Mouse (Mus musculus): ENCODE measurements at regions not wholly inside any gene's neighbourhood (a gene's known extent, or its start where the extent isn't known, plus 50 kb on each side); places are given as distances from the start of the nearest gene placed in this dataset.

DNA sequence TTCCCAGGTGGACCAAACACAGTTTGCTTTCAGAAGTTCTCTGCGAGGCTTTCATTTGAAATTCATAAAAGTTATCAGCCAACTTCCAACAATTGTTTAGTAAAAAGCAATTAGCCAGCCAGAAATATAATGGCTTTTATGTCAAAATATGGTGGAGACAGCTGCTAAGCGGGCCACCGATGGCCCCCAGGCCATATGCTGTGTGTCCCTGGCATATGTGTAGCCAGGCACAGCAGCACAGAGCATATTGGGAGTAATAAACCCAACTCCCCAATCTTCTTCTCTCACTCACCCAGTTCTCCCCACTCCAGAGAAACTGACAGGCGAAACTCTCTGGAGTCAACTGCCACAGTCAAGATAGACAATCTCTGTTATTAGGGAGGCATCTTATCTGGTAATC, 137.5 kb upstream of the Sel1l start:
- DNase-seq (ENCODE audit: low spot score): no peak

DNA sequence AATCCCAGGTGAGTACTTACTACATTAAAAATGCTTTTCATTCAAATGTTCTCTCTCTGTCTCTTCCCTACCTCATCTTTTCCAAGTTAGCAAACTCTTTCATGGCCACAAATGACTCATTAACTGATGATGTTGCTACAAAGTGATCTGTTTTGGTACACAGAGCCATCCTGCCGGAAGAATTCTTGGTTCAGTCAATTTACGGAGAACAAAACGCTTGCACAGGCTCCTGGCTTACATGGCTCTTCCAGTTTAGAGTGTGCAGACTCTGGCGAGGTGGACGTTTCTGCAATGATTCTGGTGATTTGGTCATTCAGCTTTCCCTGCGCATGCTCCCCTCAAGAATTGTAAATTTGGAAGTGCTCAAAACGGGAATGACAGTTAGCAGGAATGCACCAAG, 131.4 kb upstream of the Sel1l start:
- DNase-seq (ENCODE audit: low spot score): no peak

DNA sequence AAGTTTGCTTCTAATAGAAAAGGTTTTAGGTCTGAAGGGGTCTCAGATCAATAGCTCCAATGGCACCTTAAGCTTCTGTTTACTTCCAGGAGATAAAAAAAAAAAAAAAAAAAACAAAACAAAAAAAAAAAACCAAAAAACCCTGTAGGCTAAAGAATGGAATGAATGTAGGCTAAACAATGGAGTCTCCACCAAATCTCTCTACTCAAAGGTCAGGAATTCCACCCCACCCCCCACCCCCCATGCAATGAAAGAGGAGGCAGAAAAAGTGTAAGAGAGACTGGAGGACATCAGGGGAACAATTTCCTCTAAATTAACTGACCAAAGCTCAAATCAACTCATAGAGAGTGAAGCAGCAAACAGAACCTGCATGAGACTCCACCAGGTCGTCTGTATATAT, 122.1 kb upstream of the Sel1l start:
- DNase-seq (ENCODE audit: low spot score): no peak

DNA sequence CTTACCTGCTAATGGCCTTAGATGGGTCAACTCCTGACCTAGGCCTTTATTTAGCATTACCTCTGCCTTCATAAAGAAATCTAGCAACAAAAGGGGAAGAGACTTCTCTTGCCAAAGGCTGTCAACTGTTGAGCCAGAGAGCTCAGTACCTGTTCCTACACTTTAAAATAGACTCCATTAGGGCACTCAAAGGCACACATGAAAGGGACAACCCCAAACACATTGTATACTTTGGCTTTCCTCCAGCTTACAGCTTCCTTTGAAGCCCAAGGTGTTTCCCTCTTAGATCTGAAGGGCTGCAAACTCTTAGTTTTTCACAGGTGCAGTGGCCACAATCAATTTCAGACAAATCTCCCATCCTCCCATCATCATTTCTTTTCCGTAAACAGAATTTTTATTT, 117.0 kb upstream of the Sel1l start:
- no peak for DNase-seq (ENCODE audit: low spot score)

DNA sequence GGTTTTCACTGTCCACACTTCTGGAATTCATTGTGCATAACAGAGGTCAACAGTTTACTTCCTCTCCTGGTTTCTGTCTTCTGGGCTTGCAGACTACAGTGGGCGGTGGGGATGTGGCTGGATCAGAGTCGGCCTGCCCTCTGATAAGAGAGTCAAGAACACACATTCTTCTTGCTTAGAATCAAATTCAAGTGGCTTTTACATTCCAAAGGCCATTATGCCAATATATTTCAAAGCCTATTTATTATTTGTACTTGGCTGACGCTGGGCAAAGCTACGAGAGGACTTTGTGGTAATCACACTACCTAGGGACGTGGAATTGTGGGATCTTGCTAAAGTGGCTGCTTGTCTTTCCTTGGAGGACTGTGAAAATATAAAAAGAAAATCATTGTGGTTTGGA, 114.3 kb upstream of the Sel1l start:
- DNase-seq (ENCODE audit: low spot score): no peak

DNA sequence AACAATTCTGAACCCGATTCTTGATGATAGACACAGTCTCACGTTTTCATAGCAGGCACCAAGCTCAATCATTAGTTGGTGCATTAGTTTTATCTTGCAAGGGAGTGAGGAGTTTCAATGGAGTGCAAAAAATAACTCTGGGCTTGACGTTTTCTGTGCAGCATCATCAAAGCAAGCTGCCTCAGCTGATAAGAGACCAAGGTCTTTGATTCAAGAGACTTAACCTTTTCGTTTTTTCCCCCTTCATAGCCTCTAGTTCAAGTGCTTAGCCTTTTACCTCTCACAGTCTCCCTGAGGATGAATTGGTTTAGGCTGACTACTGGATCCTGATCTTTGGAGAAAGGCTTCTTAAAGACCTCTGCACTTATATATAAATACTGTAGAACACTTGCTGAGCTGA, 109.1 kb upstream of the Sel1l start:
- DNase-seq (ENCODE audit: low spot score): no peak

DNA sequence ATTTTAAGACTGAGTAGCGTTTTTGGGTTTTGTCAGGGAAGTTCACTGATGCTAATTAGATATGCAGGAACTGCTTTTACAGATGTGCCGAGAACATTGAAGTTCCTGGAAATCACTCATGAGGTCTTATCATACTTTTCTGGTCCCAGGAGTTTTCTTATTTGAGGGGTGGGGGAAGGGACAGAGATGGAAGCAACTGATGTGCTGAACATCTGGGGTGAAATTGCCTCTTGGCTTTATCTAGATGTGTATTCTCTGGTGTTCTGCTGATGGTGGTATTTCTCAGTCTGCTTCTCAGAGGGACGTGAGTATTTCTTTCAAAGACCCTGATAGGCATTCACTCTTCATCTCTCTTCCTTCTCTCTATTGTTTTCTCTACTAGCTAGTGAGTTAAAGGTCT, 107.5 kb upstream of the Sel1l start:
- no peak for DNase-seq (ENCODE audit: low spot score)

DNA sequence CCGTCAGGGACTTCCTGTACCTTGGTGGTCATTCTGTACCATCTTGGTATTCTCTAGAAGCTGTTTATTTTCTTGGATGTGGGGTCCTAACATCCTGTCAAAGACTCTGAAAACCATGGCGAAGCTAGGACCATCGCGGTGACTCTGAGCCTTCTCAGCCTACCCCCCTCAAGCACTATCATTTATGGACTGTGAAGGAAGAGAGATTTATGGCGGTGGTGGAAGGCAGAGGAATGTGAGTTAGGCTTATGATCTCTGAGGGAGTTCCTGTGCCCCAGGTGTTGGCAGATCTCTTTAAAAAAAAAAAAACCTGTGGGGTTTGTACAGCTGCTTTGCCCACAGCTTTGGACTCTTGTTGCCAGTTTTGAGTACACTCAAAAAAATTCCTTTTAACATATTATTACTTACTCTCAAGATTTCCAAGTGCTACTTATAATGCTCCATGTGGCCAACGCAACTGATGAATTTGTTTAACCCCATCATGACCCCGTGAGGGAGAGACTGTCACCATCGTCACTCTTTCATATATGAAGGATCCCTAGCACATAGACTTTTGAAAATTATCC, 99.7 kb upstream of the Sel1l start:
- no peak for DNase-seq (ENCODE audit: low spot score)

DNA sequence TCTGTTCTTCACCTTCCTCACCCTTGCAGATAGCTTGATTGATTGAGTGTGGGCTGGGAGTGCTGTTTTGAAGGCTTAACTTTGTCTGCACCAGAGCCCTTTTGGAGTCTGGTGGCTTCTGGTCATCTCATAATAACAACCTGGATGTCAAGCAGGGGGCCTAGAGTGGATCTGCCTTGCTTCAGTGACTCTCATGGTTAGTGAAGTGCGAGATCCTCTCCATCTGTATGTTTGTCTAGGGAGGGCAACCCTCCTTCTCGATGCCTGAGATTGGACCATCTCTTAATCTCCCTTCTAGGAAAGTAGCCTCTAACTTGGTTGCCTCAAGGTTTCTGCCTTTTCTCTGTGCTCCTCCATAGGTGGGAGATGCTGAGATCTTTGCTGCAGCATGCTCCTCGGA, 99.0 kb upstream of the Sel1l start:
- no peak for DNase-seq (ENCODE audit: low spot score)

DNA sequence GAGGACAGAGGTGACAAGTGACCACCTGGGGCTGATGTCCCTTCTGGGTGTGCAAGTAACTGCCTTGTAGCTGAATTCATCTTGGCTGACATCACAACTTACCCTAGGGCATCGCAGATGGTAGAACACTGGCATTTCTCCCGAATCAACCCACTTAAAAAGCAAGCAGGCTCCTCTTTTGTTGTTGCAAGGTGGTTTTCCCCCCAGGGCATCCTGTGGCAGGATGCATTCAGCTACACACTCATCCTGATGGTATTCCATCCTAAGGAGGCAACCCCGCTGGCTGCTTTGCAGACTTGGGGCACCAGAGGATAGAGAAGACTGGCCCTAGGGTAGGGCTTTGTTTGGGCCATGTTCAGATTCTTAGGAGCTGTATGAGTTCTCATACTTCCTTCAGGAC, 97.6 kb upstream of the Sel1l start:
- DNase-seq (ENCODE audit: low spot score): no peak

DNA sequence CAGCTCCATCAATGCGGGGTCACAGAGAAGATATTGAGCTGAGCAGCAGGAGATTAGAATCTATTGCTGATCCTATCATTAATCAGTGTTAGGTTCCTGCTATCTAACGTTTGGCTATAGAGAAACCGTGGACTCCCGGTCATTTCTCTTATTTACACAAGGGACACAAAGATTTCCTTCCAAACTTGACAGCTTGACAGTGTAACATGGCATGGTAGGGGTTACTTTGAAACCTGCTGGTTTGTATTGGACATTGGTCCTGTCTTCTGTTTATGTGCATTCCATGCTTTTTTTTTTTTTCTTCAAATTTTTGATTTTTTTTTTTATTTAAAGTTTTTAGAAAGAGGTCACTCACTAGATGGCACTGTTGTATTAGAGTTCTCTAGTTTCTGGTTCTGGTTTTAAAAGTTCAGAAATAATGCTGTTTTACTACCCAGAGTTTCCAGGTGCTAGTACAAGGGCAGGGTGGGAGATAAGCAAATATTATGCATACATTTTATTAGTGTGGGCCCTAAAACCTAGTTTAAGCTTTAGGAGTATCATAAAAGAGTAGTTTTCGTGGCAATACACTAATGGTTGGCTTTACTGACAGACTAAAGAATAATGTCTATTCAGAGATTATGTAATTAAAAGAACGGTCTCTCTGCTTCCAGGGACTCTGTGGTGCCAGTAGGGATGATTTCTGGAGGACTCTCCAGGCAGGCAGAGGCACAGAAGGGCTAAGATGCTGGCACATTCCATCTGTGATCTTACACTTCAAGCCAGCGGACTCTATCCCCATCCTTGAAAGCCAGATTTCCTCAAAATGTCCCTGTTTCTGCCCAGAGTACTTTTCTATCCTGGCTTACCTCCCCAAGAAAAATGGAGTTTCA, 83.8 kb upstream of the Sel1l start:
- DNase-seq (ENCODE audit: low spot score): no peak

DNA sequence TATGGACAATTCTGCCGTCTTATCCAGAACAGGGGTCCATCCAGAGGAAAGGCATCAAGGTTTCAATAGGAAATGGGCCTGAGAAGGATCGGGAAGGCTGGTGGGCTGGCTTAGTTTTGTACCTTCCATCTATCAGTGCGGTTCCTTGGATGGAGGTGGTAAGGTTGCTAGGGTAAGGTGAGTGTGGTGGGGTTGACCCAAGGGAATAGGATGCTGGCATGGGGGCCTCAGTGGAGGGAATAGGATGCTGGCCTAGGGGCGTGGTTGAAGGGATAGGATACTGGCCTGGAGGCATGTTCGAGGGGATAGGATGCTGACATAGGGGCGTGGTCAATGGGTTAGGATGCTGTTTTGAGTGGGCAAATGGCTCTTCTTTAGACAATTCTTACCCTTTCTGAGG, 82.6 kb upstream of the Sel1l start:
- no peak for DNase-seq (ENCODE audit: low spot score)

DNA sequence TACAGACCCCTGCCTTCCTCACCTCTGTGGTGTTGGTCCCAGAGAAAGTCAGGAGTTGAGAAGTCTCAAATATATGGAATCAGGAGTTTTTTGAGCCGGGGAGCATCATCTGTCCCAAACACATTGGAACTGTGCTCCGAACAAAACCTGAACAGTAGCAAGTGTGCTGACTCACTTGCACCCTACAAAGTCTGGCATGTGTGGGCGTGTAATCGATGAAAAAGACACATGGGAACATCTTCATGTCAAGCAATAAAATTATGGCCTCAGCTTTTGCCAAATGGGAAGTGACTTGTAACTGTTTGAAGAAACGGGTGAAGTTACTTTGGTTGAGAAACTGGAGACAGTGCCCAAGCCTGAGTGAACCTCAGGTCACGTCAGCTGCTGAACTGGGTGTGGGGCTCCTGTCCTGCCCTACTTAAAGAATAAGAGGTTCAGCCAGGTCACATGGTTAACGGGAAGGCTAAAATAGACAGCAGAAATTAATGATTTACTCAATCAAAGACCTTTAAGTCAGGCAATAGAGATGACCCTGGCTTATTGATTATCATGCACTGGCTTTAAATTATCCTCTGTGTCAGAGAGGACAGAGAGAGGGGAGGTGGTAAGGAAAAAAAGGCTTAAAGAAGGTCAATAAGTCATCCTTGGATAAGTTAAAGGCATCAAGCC, 80.6 kb upstream of the Sel1l start:
- DNase-seq (ENCODE audit: low spot score): no peak

DNA sequence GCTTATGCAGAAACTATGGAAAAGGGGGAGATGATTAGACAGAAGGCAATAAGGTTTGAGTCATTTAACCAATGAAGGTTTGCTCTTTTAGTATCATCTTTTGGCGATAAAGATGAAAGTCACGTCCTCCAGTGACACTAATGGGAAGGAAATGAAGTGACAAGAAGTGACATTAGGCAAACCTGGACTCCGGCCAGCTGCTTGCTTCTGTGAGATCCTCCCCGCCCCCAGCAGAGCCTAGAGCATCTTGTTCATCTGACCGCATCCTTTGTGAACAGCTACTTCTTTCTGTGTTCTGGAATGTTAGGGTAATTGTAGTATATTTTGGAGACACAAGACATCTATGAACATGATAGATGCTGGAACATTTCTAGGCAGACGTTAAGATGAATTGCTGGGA, 78.6 kb upstream of the Sel1l start:
- DNase-seq (ENCODE audit: low spot score): no peak

DNA sequence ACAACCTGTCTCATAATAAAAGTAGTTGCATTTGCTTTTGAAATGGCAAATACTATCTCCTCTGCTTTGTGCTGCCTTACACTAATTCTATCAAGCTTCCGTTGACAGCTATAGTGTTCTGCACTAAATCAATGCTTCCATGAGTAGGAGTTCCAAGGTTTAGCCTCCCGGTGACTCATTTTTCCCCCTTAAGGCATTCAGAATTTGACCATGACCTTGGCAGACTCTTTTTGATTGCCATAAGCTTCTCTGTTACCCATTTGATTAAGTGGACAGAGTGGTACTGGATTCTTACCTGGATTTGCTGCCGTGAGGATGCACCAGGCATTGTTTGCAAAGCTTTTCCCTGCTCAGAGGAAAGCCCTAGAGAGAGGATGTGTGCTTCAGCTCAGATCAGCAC, 66.5 kb upstream of the Sel1l start:
- no peak for DNase-seq (ENCODE audit: low spot score)

DNA sequence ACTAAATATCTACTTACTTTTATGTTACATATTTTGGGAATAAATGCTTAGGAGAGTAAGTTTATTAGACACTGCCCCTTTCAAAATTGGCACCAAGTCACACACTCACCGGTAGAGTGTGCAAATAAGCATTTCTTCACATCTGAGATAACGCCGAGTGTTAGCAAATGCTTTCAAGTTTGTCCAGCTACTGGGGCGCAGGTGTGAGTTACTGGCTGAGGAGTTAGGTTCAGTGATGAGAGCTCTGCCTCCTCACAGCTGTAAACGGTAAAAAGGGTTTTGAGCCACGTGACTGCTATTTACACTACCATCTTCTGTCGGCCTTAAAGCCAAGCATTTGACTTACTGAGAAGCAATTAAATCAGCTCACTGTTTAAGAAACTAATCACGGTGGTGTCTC, 61.6 kb upstream of the Sel1l start:
- DNase-seq (ENCODE audit: low spot score): no peak
